Mouse (Mus musculus): ENCODE measurements around the gene Rps6ka4. TPM values are rescaled to one million over a fixed set of nuclear protein-coding genes. Genes with fewer than 3 reads are reported as not detected.

Rps6ka4 gene
- polyA plus RNA-seq (2015; fragmentation: Nextera tagmentation; extraction: Ambion mirVana), result 10.5 and 11.9 TPM in 2 replicates

GRCm38 (mm10) chr19:6840475-6841291 is at the start of gene Rps6ka4:
Gene Rps6ka4 (minus strand): TSS chr19:6840636.
- 0 out of 2 replicates have a peak within 1 kb of the TSS, but pooled peaks have one; percentile 1 for H3K27ac ChIP-seq
- H3K4me1 ChIP-seq, result peaks cover 18% of the 10 kb centered on the region
- peak within 1 kb of the TSS; percentile 99 for H3K4me2 ChIP-seq
- H3K4me3 ChIP-seq, result peak within 1 kb of the TSS; percentile 57
- no peaks in the 10 kb centered on the region for H3K9me3 ChIP-seq
- ATAC-seq (replicated peaks), result peak; percentile 70
- WGBS, result 1% methylated on average over 44 of the region's 44 CpGs
- no peaks in the 10 kb centered on the region for H3K36me3 ChIP-seq (replicated peaks)
- H3K27me3 ChIP-seq (replicated peaks), result peaks cover 29% of the 10 kb centered on the region
- H3K9ac ChIP-seq, result peak within 1 kb of the TSS; percentile 64

- ATAC-seq (replicated peaks), result no peak
- H3K4me1 ChIP-seq, result no peaks in the 10 kb centered on the region
- no peak overlapping the region for H3K9ac ChIP-seq
- H3K36me3 ChIP-seq (replicated peaks), result no peaks in the 10 kb centered on the region
- 88% methylated on average over 4 of the region's 4 CpGs for WGBS
- H3K9me3 ChIP-seq, result peaks cover 10% of the 10 kb centered on the region; the same call in 1 of the 2 replicates
- no peak overlapping the region for H3K4me2 ChIP-seq
- no peak overlapping the region for H3K27ac ChIP-seq
- no peaks in the 10 kb centered on the region for H3K27me3 ChIP-seq (replicated peaks)
- no peak overlapping the region for H3K4me3 ChIP-seq
These were observed 37.5 kb upstream of the Rps6ka4 start for GRCm38 (mm10) chr19:6877965-6878364.

GRCm38 (mm10) chr19:6876799-6877198 is 36.4 kb upstream of the Rps6ka4 start:
- Histone ChIP-seq H3K4me3 (no peak overlapping the region), H3K4me2 (no peak overlapping the region), H3K36me3 (replicated peaks) (no peaks in the 10 kb centered on the region), H3K9me3 (peaks cover 10% of the 10 kb centered on the region; the same call in 1 of the 2 replicates), H3K4me1 (no peaks in the 10 kb centered on the region), H3K27ac (no peak overlapping the region), H3K9ac (no peak overlapping the region), H3K27me3 (replicated peaks) (no peaks in the 10 kb centered on the region)
- ATAC-seq (replicated peaks), result no peak

- WGBS, result 90% methylated on average over 6 of the region's 6 CpGs
- no peak for ATAC-seq (replicated peaks)
These were observed 35.4 kb upstream of the Rps6ka4 start for GRCm38 (mm10) chr19:6875834-6876233.

GRCm38 (mm10) chr19:6874257-6874656 is 33.8 kb upstream of the Rps6ka4 start:
- WGBS, result 79% methylated on average over 1 of the region's 1 CpGs
- Histone ChIP-seq H3K9me3 (no peaks in the 10 kb centered on the region; the same call in 1 of the 2 replicates), H3K4me1 (no peaks in the 10 kb centered on the region), H3K9ac (no peak overlapping the region), H3K36me3 (replicated peaks) (no peaks in the 10 kb centered on the region), H3K27ac (no peak overlapping the region), H3K27me3 (replicated peaks) (no peaks in the 10 kb centered on the region), H3K4me3 (no peak overlapping the region), H3K4me2 (no peak overlapping the region)
- no peak for ATAC-seq (replicated peaks)

More at GRCm38 (mm10) chr19:6875834-6876233, 35.4 kb upstream of the Rps6ka4 start:
- H3K9ac ChIP-seq, result no peak overlapping the region
- H3K4me3 ChIP-seq, result no peak overlapping the region
- no peaks in the 10 kb centered on the region for H3K36me3 ChIP-seq (replicated peaks)
- H3K9me3 ChIP-seq, result peaks cover 7% of the 10 kb centered on the region; the same call in 1 of the 2 replicates
- H3K4me1 ChIP-seq, result no peaks in the 10 kb centered on the region
- no peak overlapping the region for H3K4me2 ChIP-seq
- no peak overlapping the region for H3K27ac ChIP-seq
- H3K27me3 ChIP-seq (replicated peaks), result no peaks in the 10 kb centered on the region

- H3K27ac ChIP-seq, result no peak overlapping the region
- ATAC-seq (replicated peaks), result no peak
- 75% methylated on average over 3 of the region's 3 CpGs for WGBS
- H3K36me3 ChIP-seq (replicated peaks), result no peaks in the 10 kb centered on the region
- H3K9me3 ChIP-seq, result no peaks in the 10 kb centered on the region
- no peaks in the 10 kb centered on the region for H3K4me1 ChIP-seq
- H3K4me3 ChIP-seq, result no peak overlapping the region
- H3K9ac ChIP-seq, result no peak overlapping the region
- no peaks in the 10 kb centered on the region for H3K27me3 ChIP-seq (replicated peaks)
- no peak overlapping the region for H3K4me2 ChIP-seq
These were observed 32.3 kb upstream of the Rps6ka4 start for GRCm38 (mm10) chr19:6872701-6873100.

GRCm38 (mm10) chr19:6871574-6872271 is 31.3 kb upstream of the Rps6ka4 start:
- Histone ChIP-seq H3K4me3 (no peak overlapping the region), H3K27ac (no peak overlapping the region), H3K9me3 (no peaks in the 10 kb centered on the region), H3K4me1 (no peaks in the 10 kb centered on the region), H3K27me3 (replicated peaks) (no peaks in the 10 kb centered on the region), H3K9ac (no peak overlapping the region), H3K36me3 (replicated peaks) (no peaks in the 10 kb centered on the region), H3K4me2 (no peak overlapping the region)
- ATAC-seq (replicated peaks), result no peak
- WGBS, result 59% methylated on average over 5 of the region's 5 CpGs

GRCm38 (mm10) chr19:6869355-6869754 is 28.9 kb upstream of the Rps6ka4 start:
- no peak for ATAC-seq (replicated peaks)
- Histone ChIP-seq H3K27ac (no peak overlapping the region), H3K27me3 (replicated peaks) (no peaks in the 10 kb centered on the region), H3K4me2 (no peak overlapping the region), H3K4me3 (no peak overlapping the region), H3K36me3 (replicated peaks) (no peaks in the 10 kb centered on the region), H3K4me1 (no peaks in the 10 kb centered on the region), H3K9ac (no peak overlapping the region), H3K9me3 (no peaks in the 10 kb centered on the region)
- 13% methylated on average over 5 of the region's 5 CpGs for WGBS

GRCm38 (mm10) chr19:6861451-6861850 is 21.0 kb upstream of the Rps6ka4 start:
- Histone ChIP-seq H3K27me3 (replicated peaks) (no peaks in the 10 kb centered on the region), H3K9ac (no peak overlapping the region), H3K4me1 (no peaks in the 10 kb centered on the region), H3K9me3 (no peaks in the 10 kb centered on the region), H3K4me3 (no peak overlapping the region), H3K36me3 (replicated peaks) (no peaks in the 10 kb centered on the region), H3K27ac (no peak overlapping the region), H3K4me2 (no peak overlapping the region)
- no peak for ATAC-seq (replicated peaks)
- WGBS, result 96% methylated on average over 4 of the region's 4 CpGs

- no peaks in the 10 kb centered on the region for H3K36me3 ChIP-seq (replicated peaks)
- H3K9me3 ChIP-seq, result no peaks in the 10 kb centered on the region
- no peaks in the 10 kb centered on the region for H3K27me3 ChIP-seq (replicated peaks)
- no peak overlapping the region for H3K9ac ChIP-seq
- H3K4me1 ChIP-seq, result peaks cover under 1% of the 10 kb centered on the region; the same call in 1 of the 2 replicates
- H3K4me2 ChIP-seq, result no peak overlapping the region
- no peak for ATAC-seq (replicated peaks)
- H3K4me3 ChIP-seq, result no peak overlapping the region
- 80% methylated on average over 6 of the region's 6 CpGs for WGBS
- H3K27ac ChIP-seq, result no peak overlapping the region
These were observed 20.3 kb upstream of the Rps6ka4 start for GRCm38 (mm10) chr19:6860706-6861105.

GRCm38 (mm10) chr19:6859971-6860370 is 19.5 kb upstream of the Rps6ka4 start:
- Histone ChIP-seq H3K27me3 (replicated peaks) (no peaks in the 10 kb centered on the region), H3K4me3 (no peak overlapping the region), H3K9me3 (no peaks in the 10 kb centered on the region), H3K36me3 (replicated peaks) (no peaks in the 10 kb centered on the region), H3K4me2 (no peak overlapping the region), H3K4me1 (peaks cover 8% of the 10 kb centered on the region), H3K27ac (no peak overlapping the region), H3K9ac (no peak overlapping the region)
- ATAC-seq (replicated peaks), result no peak
- WGBS, result 77% methylated on average over 3 of the region's 3 CpGs

GRCm38 (mm10) chr19:6859032-6859651 is 18.7 kb upstream of the Rps6ka4 start:
- Histone ChIP-seq H3K9me3 (no peaks in the 10 kb centered on the region), H3K4me1 (peaks cover 9% of the 10 kb centered on the region), H3K9ac (no peak overlapping the region), H3K4me3 (no peak overlapping the region), H3K27ac (no peak overlapping the region), H3K36me3 (replicated peaks) (no peaks in the 10 kb centered on the region), H3K4me2 (no peak overlapping the region), H3K27me3 (replicated peaks) (peaks cover 1% of the 10 kb centered on the region; the same call in 1 of the 2 replicates)
- no peak for ATAC-seq (replicated peaks)
- WGBS, result 68% methylated on average over 2 of the region's 2 CpGs

Measured in midbrain, embryonic 15.5 days (tissue).